ENCODE assay signal across 9 mouse cellular contexts in the genomic region with DNA sequence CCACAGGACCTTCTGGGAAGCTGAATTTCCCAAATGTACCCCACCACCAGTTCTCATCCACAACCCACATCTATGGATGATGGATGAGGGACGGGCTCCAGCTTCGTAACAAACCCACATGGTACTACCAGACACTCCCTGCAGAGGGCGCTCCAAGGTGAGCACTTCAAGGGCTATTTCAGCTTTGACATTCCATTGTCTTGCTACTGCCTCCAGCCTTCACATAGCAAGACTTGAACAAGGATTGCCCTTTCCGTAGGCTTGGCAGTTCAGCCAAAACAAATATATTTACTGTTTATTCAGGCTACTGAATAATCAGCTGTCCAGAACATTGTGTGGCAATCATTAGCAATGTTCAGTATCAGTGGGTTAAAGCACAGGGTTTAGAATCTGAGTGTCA. TPM values are rescaled to one million over a fixed set of nuclear protein-coding genes. Genes with fewer than 3 reads are reported as not detected.
DNase-seq lines count a peak whose midpoint lies in the region.
"Had no signal": no experiment of that assay in that cellular context is flagged by ENCODE, and none has a peak within 500 bp of the region (broad histone marks: within the 10 kb centered on the region; RNA-seq: fewer than 3 reads in every experiment).

No protein-coding gene starts in this region.

- DNase-seq in left cerebral cortex, adult 18-20 months (ENCODE audit: low spot score in 2 of 2), result peak; percentile 38 to 68
- no peak for DNase-seq in left cerebral cortex, adult 11 months (ENCODE audit: low spot score)
- DNase-seq in adrenal gland, adult (ENCODE audit: inconsistent age in 2 of 2, low spot score in 1 of 2), result peak; percentile 82 to 95
- peak; percentile 60 for DNase-seq in embryo, embryonic 10.5 days (ENCODE audit: low spot score)
- peak; percentile 84 for DNase-seq in heart, postnatal 4 days
- peak; percentile 67 for DNase-seq in limb, embryonic 10.5 days (ENCODE audit: low spot score)
- DNase-seq in ovary, postnatal 36 days (ENCODE audit: low spot score), result peak; percentile 78
- peak; percentile 67 for DNase-seq in urinary bladder, adult 2 months (ENCODE audit: low spot score)

- H3K27me3 ChIP-seq in limb, embryonic 10.5 days (ENCODE audit: low read depth, poor library complexity, severe bottlenecking), result peaks cover 14% of the 10 kb centered on the region

- no peaks in the 10 kb centered on the region for H3K9me3 ChIP-seq in limb, embryonic 10.5 days (replicated peaks)

- H3K4me1 ChIP-seq in limb, embryonic 10.5 days, result peaks cover 4% of the 10 kb centered on the region; the same call in 1 of the 2 replicates

- no peak overlapping the region for H3K27ac ChIP-seq in limb, embryonic 10.5 days

- 37% methylated on average over 4 of the region's 4 CpGs for WGBS in limb, embryonic 10.5 days

- no peak overlapping the region for H3K4me3 ChIP-seq in limb, embryonic 10.5 days
- H3K4me3 ChIP-seq: myocyte had no signal

- no peaks in the 10 kb centered on the region for H3K36me3 ChIP-seq in limb, embryonic 10.5 days

RNA-seq across cellular contexts. Expression of a gene that starts 6.8 kb away (rescaled TPM):
- total RNA-seq in left cerebral cortex, adult 18-20 months (2021), result not detected
- total RNA-seq in heart, postnatal 4 days (2021), result not detected
- not detected in 2 replicates for polyA plus RNA-seq in limb, embryonic 10.5 days (2016; fragmentation: Nextera tagmentation; extraction: Ambion mirVana)
- polyA plus RNA-seq in urinary bladder, adult 2 months (2012; rRNA removed), result not detected in 2 replicates
- polyA plus RNA-seq: myocyte had no signal

RNA-seq across cellular contexts. Expression of a gene that starts 32.1 kb away (rescaled TPM):
- 10 to 100 TPM; 19.4 to 24.7 TPM for total RNA-seq in left cerebral cortex, adult 18-20 months (2021)
- 10 to 100 TPM; 44.7 to 46.9 TPM for total RNA-seq in heart, postnatal 4 days (2021)
- polyA plus RNA-seq in limb, embryonic 10.5 days (2016; fragmentation: Nextera tagmentation; extraction: Ambion mirVana), result 64.9 and 84.6 TPM in 2 replicates
- 28.0 and 30.1 TPM in 2 replicates for polyA plus RNA-seq in urinary bladder, adult 2 months (2012; rRNA removed)

RNA-seq across cellular contexts. Expression of a gene that starts 54.9 kb away (rescaled TPM):
- total RNA-seq in left cerebral cortex, adult 18-20 months (2021), result not detected
- not detected for total RNA-seq in heart, postnatal 4 days (2021)
- not detected in 2 replicates for polyA plus RNA-seq in limb, embryonic 10.5 days (2016; fragmentation: Nextera tagmentation; extraction: Ambion mirVana)
- not detected in 2 replicates for polyA plus RNA-seq in urinary bladder, adult 2 months (2012; rRNA removed)
- polyA plus RNA-seq: myocyte had no signal
